8 mouse cellular contexts compared by ENCODE assay signal in the genomic region with DNA sequence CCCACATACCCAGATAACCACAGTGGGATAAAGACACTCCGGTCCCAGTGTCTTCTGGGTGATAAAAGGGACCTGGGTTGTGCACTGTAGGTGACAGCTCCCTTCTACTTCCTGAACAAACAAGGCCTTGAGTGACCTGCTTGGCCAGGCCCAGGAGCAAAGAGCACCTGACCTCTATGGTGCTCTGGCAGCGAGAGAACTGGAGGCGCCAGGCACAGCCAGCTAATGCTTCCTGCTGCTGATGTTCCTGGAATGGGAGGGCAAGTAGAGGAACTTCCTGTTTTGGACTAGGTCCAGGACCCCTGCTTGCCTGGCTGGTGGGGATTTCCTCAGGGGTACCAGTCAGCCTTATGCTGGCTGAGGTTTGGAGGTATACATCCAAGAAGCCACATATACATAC. TPM values are rescaled to one million over a fixed set of nuclear protein-coding genes. Genes with fewer than 3 reads are reported as not detected.
A peak's percentile ranks its signal among the peaks of the same experiment; 100 is the strongest.
DNase-seq lines count a peak whose midpoint lies in the region; ATAC-seq and TF ChIP-seq lines count a peak whose summit lies in the region.
"Had no signal": no experiment of that assay in that cellular context is flagged by ENCODE, and none has a peak within 500 bp of the region (broad histone marks: within the 10 kb centered on the region; RNA-seq: fewer than 3 reads in every experiment).

No protein-coding gene starts in this region.

- peak overlapping the region; percentile 21; the same call in 1 of the 2 replicates for H3K4me2 ChIP-seq in hindbrain, embryonic 12.5 days (replicated peaks)
- no peak overlapping the region for H3K4me2 ChIP-seq in stomach, embryonic 15.5 days

- H3K9ac ChIP-seq in MEL (ENCODE audit: control insufficient read depth, low read depth, low read length, poor library complexity, severe bottlenecking): no peak overlapping the region
- no peak overlapping the region for H3K9ac ChIP-seq in hindbrain, embryonic 12.5 days
- H3K9ac ChIP-seq in stomach, embryonic 15.5 days: no peak overlapping the region

- H3K9me3 ChIP-seq in MEL (replicated peaks; ENCODE audit: insufficient read depth, low read length): no peaks in the 10 kb centered on the region
- H3K9me3 ChIP-seq in hindbrain, embryonic 12.5 days (replicated peaks): no peaks in the 10 kb centered on the region
- no peaks in the 10 kb centered on the region for H3K9me3 ChIP-seq in stomach, embryonic 15.5 days
- H3K9me3 ChIP-seq: megakaryocyte, embryonic 14.5 days had no signal

- ATAC-seq in hindbrain, embryonic 12.5 days (ENCODE audit: low FRiP score): no peak
- ATAC-seq in stomach, embryonic 15.5 days (ENCODE audit: insufficient read depth, low FRiP score, low read depth): no peak

- no peak overlapping the region for H3K4me3 ChIP-seq in MEL (ENCODE audit: control insufficient read depth in 1 of 2, insufficient read depth in 1 of 2, low read depth in 2 of 2, low read length in 2 of 2)
- no peak overlapping the region for H3K4me3 ChIP-seq in hindbrain, embryonic 12.5 days
- H3K4me3 ChIP-seq in stomach, embryonic 15.5 days (replicated peaks): no peak overlapping the region
- H3K4me3 ChIP-seq: megakaryocyte, embryonic 14.5 days had no signal

- H3K79me2 ChIP-seq in MEL (ENCODE audit: control insufficient read depth, insufficient read depth, low read length, poor library complexity): no peaks in the 10 kb centered on the region

- TF ChIP-seq EP300 in MEL (IDR thresholded peaks at IDR 0.05; ENCODE audit: low read depth in 1 of 2, low read length in 2 of 2): no peak

- TF ChIP-seq CTCF in MEL (IDR thresholded peaks at IDR 0.05 in 2 of 3, conservative IDR thresholded peaks at IDR 0.05 in 1 of 3; ENCODE audit: control insufficient read depth in 1 of 3, insufficient read depth in 1 of 3, low read depth in 2 of 3, low read length in 3 of 3, poor library complexity in 1 of 3, severe bottlenecking in 1 of 3): no peak

- no peaks in the 10 kb centered on the region for H3K27me3 ChIP-seq in MEL (ENCODE audit: control insufficient read depth in 1 of 2, insufficient read depth in 2 of 2, low read length in 2 of 2)
- no peaks in the 10 kb centered on the region for H3K27me3 ChIP-seq in hindbrain, embryonic 12.5 days
- H3K27me3 ChIP-seq in stomach, embryonic 15.5 days (replicated peaks): no peaks in the 10 kb centered on the region

- H3K4me1 ChIP-seq in MEL (ENCODE audit: control insufficient read depth in 1 of 2, insufficient read depth in 2 of 2, low read length in 2 of 2): peaks cover 0 to 3% of the 10 kb centered on the region in 2 experiments; a peak in 1 of 4 replicates
- H3K4me1 ChIP-seq in hindbrain, embryonic 12.5 days: peaks cover 61% of the 10 kb centered on the region
- H3K4me1 ChIP-seq in stomach, embryonic 15.5 days: peaks cover 64% of the 10 kb centered on the region

- TF ChIP-seq RAD21 in MEL (IDR thresholded peaks at IDR 0.05; ENCODE audit: low read depth, low read length): no peak

- H3K36me3 ChIP-seq in MEL (ENCODE audit: control insufficient read depth in 1 of 2, insufficient read depth in 2 of 2, low read length in 2 of 2): no peaks in the 10 kb centered on the region
- H3K36me3 ChIP-seq in hindbrain, embryonic 12.5 days: peaks cover 37% of the 10 kb centered on the region
- H3K36me3 ChIP-seq in stomach, embryonic 15.5 days: peaks cover 31% of the 10 kb centered on the region

- no peak overlapping the region for H3K27ac ChIP-seq in MEL (ENCODE audit: control insufficient read depth, low read depth, low read length)
- peak overlapping the region; percentile 50 for H3K27ac ChIP-seq in hindbrain, embryonic 12.5 days
- H3K27ac ChIP-seq in stomach, embryonic 15.5 days: peak overlapping the region; percentile 74

- peak; percentile 12 for DNase-seq in MEL (ENCODE audit: low read depth, low spot score)
- peak; percentile 35 for DNase-seq in brain, adult 2 months (ENCODE audit: low read depth, low spot score)
- DNase-seq in liver: peak; percentile 43
- no peak for DNase-seq in urinary bladder, postnatal 25 days (ENCODE audit: low spot score)
- no peak for DNase-seq in thymus, postnatal 14 days

- WGBS in hindbrain, embryonic 12.5 days: 70% methylated on average over 3 of the region's 3 CpGs
- 32% methylated on average over 3 of the region's 3 CpGs for WGBS in stomach, embryonic 15.5 days

- TF ChIP-seq POLR2A in MEL (IDR thresholded peaks at IDR 0.05; ENCODE audit: control insufficient read depth in 1 of 2, insufficient read depth in 1 of 2, low read depth in 1 of 2, low read length in 2 of 2, poor library complexity in 1 of 2): no peak

TF ChIP-seq in MEL, 35 proteins besides CTCF, POLR2A, EP300 and RAD21:
- TF ChIP-seq POLR2AphosphoS2 (IDR thresholded peaks at IDR 0.05; ENCODE audit: low read length) (no peak), HCFC1 (IDR thresholded peaks at IDR 0.05; ENCODE audit: low read depth, low read length) (no peak), CHD1 (IDR thresholded peaks at IDR 0.05; ENCODE audit: low read depth, low read length) (no peak), MAX (IDR thresholded peaks at IDR 0.05; ENCODE audit: low read length) (no peak), MAFK (IDR thresholded peaks at IDR 0.05; ENCODE audit: borderline replicate concordance, low read depth, low read length) (no peak), MYC (IDR thresholded peaks at IDR 0.05; ENCODE audit: low read depth, low read length) (no peak), SIN3A (IDR thresholded peaks at IDR 0.05; ENCODE audit: low read length) (no peak), ELF1 (IDR thresholded peaks at IDR 0.05; ENCODE audit: low read depth, low read length) (no peak), NELFE (IDR thresholded peaks at IDR 0.05; ENCODE audit: low read depth, low read length) (no peak), NRF1 (IDR thresholded peaks at IDR 0.05; ENCODE audit: insufficient read depth, low read depth, low read length, poor library complexity, severe bottlenecking) (no peak), BHLHE40 (IDR thresholded peaks at IDR 0.05; ENCODE audit: borderline replicate concordance, low read depth, low read length) (no peak), USF2 (IDR thresholded peaks at IDR 0.05; ENCODE audit: borderline replicate concordance in 1 of 2, insufficient read depth in 1 of 2, low read depth in 1 of 2, low read length in 2 of 2) (no peak), GATA1 (IDR thresholded peaks at IDR 0.05; ENCODE audit: low read depth, low read length) (no peak), POLR2AphosphoS5 (IDR thresholded peaks at IDR 0.05; ENCODE audit: borderline replicate concordance, low read depth, low read length) (no peak)
TF ChIP-seq in MEL: peak in this region for 0.

RNA-seq across cellular contexts. Expression of gene Plxnb2, which starts 10.5 kb away (rescaled TPM):
- 0.10 and 0.19 TPM in 2 replicates for total RNA-seq in MEL (2012; rRNA removed)
- under 1 TPM in 1 of 2 experiments, not detected in 1; 0.17 TPM for polyA plus RNA-seq in MEL (2012; ENCODE audit: insufficient read depth in 1 of 2, insufficient read length in 2 of 2, low read depth in 1 of 2, low replicate concordance in 2 of 2, missing spikeins in 1 of 2)
- 167 and 169 TPM in 2 replicates for polyA plus RNA-seq in hindbrain, embryonic 12.5 days (2016; fragmentation: Nextera tagmentation; extraction: Ambion mirVana)
- polyA plus RNA-seq in stomach, embryonic 15.5 days (2015; fragmentation: Nextera tagmentation; extraction: Ambion mirVana): 128 and 129 TPM in 2 replicates

RNA-seq across cellular contexts. Expression of gene Mapk11, which starts 20.7 kb away (rescaled TPM):
- 0.04 and 0.16 TPM in 2 replicates for total RNA-seq in MEL (2012; rRNA removed)
- under 1 TPM in 1 of 2 experiments, not detected in 1; 0.04 TPM for polyA plus RNA-seq in MEL (2012; ENCODE audit: insufficient read depth in 1 of 2, insufficient read length in 2 of 2, low read depth in 1 of 2, low replicate concordance in 2 of 2, missing spikeins in 1 of 2)
- polyA plus RNA-seq in hindbrain, embryonic 12.5 days (2016; fragmentation: Nextera tagmentation; extraction: Ambion mirVana): 39.0 and 41.9 TPM in 2 replicates
- 5.9 and 6.4 TPM in 2 replicates for polyA plus RNA-seq in stomach, embryonic 15.5 days (2015; fragmentation: Nextera tagmentation; extraction: Ambion mirVana)

RNA-seq across cellular contexts. Expression of gene Dennd6b, which starts 26.2 kb away (rescaled TPM):
- total RNA-seq in MEL (2012; rRNA removed): 4.6 and 6.1 TPM in 2 replicates
- 10 to 100 TPM in 1 of 2 experiments, not detected in 1; 11.4 TPM for polyA plus RNA-seq in MEL (2012; ENCODE audit: insufficient read depth in 1 of 2, insufficient read length in 2 of 2, low read depth in 1 of 2, low replicate concordance in 2 of 2, missing spikeins in 1 of 2)
- polyA plus RNA-seq in hindbrain, embryonic 12.5 days (2016; fragmentation: Nextera tagmentation; extraction: Ambion mirVana): 54.6 and 57.7 TPM in 2 replicates
- 12.5 and 14.9 TPM in 2 replicates for polyA plus RNA-seq in stomach, embryonic 15.5 days (2015; fragmentation: Nextera tagmentation; extraction: Ambion mirVana)

RNA-seq across cellular contexts. Expression of gene Mapk12, which starts 29.6 kb away (rescaled TPM):
- 0.10 TPM in 1 of 2 replicates, not detected in the other for total RNA-seq in MEL (2012; rRNA removed)
- polyA plus RNA-seq in MEL (2012; ENCODE audit: insufficient read depth in 1 of 2, insufficient read length in 2 of 2, low read depth in 1 of 2, low replicate concordance in 2 of 2, missing spikeins in 1 of 2): under 1 TPM in 1 of 2 experiments, not detected in 1; 0.18 TPM
- polyA plus RNA-seq in hindbrain, embryonic 12.5 days (2016; fragmentation: Nextera tagmentation; extraction: Ambion mirVana): 10.0 and 11.4 TPM in 2 replicates
- 3.8 and 4.7 TPM in 2 replicates for polyA plus RNA-seq in stomach, embryonic 15.5 days (2015; fragmentation: Nextera tagmentation; extraction: Ambion mirVana)

RNA-seq across cellular contexts. Expression of gene Ppp6r2, which starts 41.3 kb away (rescaled TPM):
- 13.5 and 15.5 TPM in 2 replicates for total RNA-seq in MEL (2012; rRNA removed)
- 10 to 100 TPM in 1 of 2 experiments, not detected in 1; 23.2 TPM for polyA plus RNA-seq in MEL (2012; ENCODE audit: insufficient read depth in 1 of 2, insufficient read length in 2 of 2, low read depth in 1 of 2, low replicate concordance in 2 of 2, missing spikeins in 1 of 2)
- polyA plus RNA-seq in hindbrain, embryonic 12.5 days (2016; fragmentation: Nextera tagmentation; extraction: Ambion mirVana): 62.3 and 65.2 TPM in 2 replicates
- 25.4 and 28.5 TPM in 2 replicates for polyA plus RNA-seq in stomach, embryonic 15.5 days (2015; fragmentation: Nextera tagmentation; extraction: Ambion mirVana)

Comparison
In these comparisons a context has a peak if more than half of its experiments do, and no peak if none do; other contexts are left out.
1. DNase-seq: peak in MEL (single experiment), brain, adult 2 months (single experiment) and liver (single experiment); none in urinary bladder, postnatal 25 days (single experiment) and thymus, postnatal 14 days (single experiment).
2. RNA of gene Plxnb2, which starts 10.5 kb away (polyA plus RNA-seq): 167 to 169 TPM in hindbrain, embryonic 12.5 days and 128 to 129 TPM in stomach, embryonic 15.5 days; 0.17 TPM in MEL; every median in the first group is over 100 times any median in the second.